Mouse (Mus musculus) neural tube, embryonic 12.5 days (tissue): Measurements from ENCODE around the gene Slc12a8. TPM values are rescaled to one million over a fixed set of nuclear protein-coding genes. Genes with fewer than 3 reads are reported as not detected.

Source experiments
- ATAC-seq: fragments of 200-750 bp; cut with Nextera tagmentation; 2 replicates; pipeline ENCODE4 v1.8.0; 2017; ENCODE audit warnings: low read depth, mild to moderate bottlenecking, moderate TSS enrichment, moderate library complexity; ENCODE audit not compliant: low FRiP score
- H3K27ac ChIP-seq: fragments of 300-500 bp; sonication (generic); 2 replicates; pipeline ENCODE4 v1.5.1; 2016
- H3K27me3 ChIP-seq: fragments of 300-500 bp; sonication (generic); replicated peaks from 2 replicates; pipeline ENCODE4 v1.6.1; 2016; ENCODE audit warnings: mild to moderate bottlenecking
- H3K36me3 ChIP-seq: fragments of 300-500 bp; sonication (generic); 2 replicates; pipeline ENCODE4 v1.6.1; 2016; ENCODE audit warnings: mild to moderate bottlenecking
- H3K4me1 ChIP-seq: fragments of 300-500 bp; sonication (generic); 2 replicates; pipeline ENCODE4 v1.6.1; 2016
- H3K4me2 ChIP-seq: fragments of 300-500 bp; sonication (generic); replicated peaks from 2 replicates; pipeline ENCODE4 v1.6.1; 2016; ENCODE audit warnings: mild to moderate bottlenecking
- H3K4me3 ChIP-seq: fragments of 300-500 bp; sonication (generic); 2 replicates; pipeline ENCODE4 v1.5.1; 2016
- H3K9ac ChIP-seq: fragments of 300-500 bp; sonication (generic); 2 replicates; pipeline ENCODE4 v1.6.1; 2016; ENCODE audit warnings: mild to moderate bottlenecking
- H3K9me3 ChIP-seq: fragments of 300-500 bp; sonication (generic); 2 replicates; pipeline ENCODE4 v1.6.1; 2016; ENCODE audit warnings: mild to moderate bottlenecking
- WGBS: fragments of 180-500 bp; shearing (Covaris S2); methylation state at CpG from one replicate; pipeline ENCODE4 v1.1.7; 2016; 5-methylcytosine and 5-hydroxymethylcytosine counted together
- polyA plus RNA-seq: library from polyadenylated mRNA; unstranded; fragments of >200 nt; fragmentation: Nextera tagmentation; extraction: Ambion mirVana; gene quantifications from 2 replicates; pipeline ENCODE4 v1.2.1, GENCODE M21; 2016

The Slc12a8 gene
- polyA plus RNA-seq, 1 experiment from 2014 or later, result 0.58 TPM

GRCm38 (mm10) chr16:33517627-33518026, 499 bp downstream of the Slc12a8 start:
- Histone ChIP-seq H3K27ac (no peak overlapping the region), H3K9me3 (no peaks in the 10 kb centered on the region), H3K9ac (peak overlapping the region; percentile 45; the same call in 1 of the 2 replicates), H3K27me3 (no peaks in the 10 kb centered on the region), H3K4me1 (peaks cover 10% of the 10 kb centered on the region), H3K36me3 (no peaks in the 10 kb centered on the region), H3K4me2 (peak overlapping the region; percentile 68), H3K4me3 (no peak overlapping the region)
- ATAC-seq, result no peak
- 30% methylated on average over 4 of the region's 4 CpGs for whole genome bisulfite sequencing

- Histone ChIP-seq H3K36me3 (no peaks in the 10 kb centered on the region), H3K27me3 (no peaks in the 10 kb centered on the region), H3K27ac (no peak overlapping the region), H3K9me3 (no peaks in the 10 kb centered on the region), H3K4me3 (no peak overlapping the region), H3K4me1 (peaks cover 10% of the 10 kb centered on the region), H3K4me2 (no peak overlapping the region), H3K9ac (no peak overlapping the region)
- ATAC-seq, result no peak
- WGBS, result 83% methylated on average over 7 of the region's 7 CpGs
These were observed 1.1 kb downstream of the Slc12a8 start for GRCm38 (mm10) chr16:33518236-33518635.

GRCm38 (mm10) chr16:33519916-33520568, 2.9 kb downstream of the Slc12a8 start:
- H3K27ac ChIP-seq, result no peak overlapping the region
- no peaks in the 10 kb centered on the region for H3K27me3 ChIP-seq
- peaks cover 10% of the 10 kb centered on the region for H3K4me1 ChIP-seq
- no peaks in the 10 kb centered on the region for H3K36me3 ChIP-seq
- no peak overlapping the region for H3K4me3 ChIP-seq
- WGBS, result 72% methylated on average over 6 of the region's 6 CpGs
- no peak overlapping the region for H3K9ac ChIP-seq
- no peaks in the 10 kb centered on the region for H3K9me3 ChIP-seq
- H3K4me2 ChIP-seq, result no peak overlapping the region
- no peak for ATAC-seq

- H3K36me3 ChIP-seq, result no peaks in the 10 kb centered on the region
- H3K27ac ChIP-seq, result no peak overlapping the region
- WGBS, result 55% methylated on average over 4 of the region's 4 CpGs
- H3K4me3 ChIP-seq, result no peak overlapping the region
- no peaks in the 10 kb centered on the region for H3K27me3 ChIP-seq
- H3K4me1 ChIP-seq, result no peaks in the 10 kb centered on the region; the same call in 1 of the 2 replicates
- no peak for ATAC-seq
- no peaks in the 10 kb centered on the region for H3K9me3 ChIP-seq
- H3K9ac ChIP-seq, result no peak overlapping the region
- H3K4me2 ChIP-seq, result no peak overlapping the region
These were observed 5.4 kb downstream of the Slc12a8 start for GRCm38 (mm10) chr16:33522516-33522915.

GRCm38 (mm10) chr16:33523571-33523970, 6.4 kb downstream of the Slc12a8 start:
- no peak overlapping the region for H3K27ac ChIP-seq
- no peak overlapping the region for H3K4me3 ChIP-seq
- 74% methylated on average over 10 of the region's 10 CpGs for WGBS
- no peak overlapping the region for H3K9ac ChIP-seq
- H3K27me3 ChIP-seq, result no peaks in the 10 kb centered on the region
- H3K4me2 ChIP-seq, result no peak overlapping the region
- ATAC-seq, result no peak
- H3K4me1 ChIP-seq, result no peaks in the 10 kb centered on the region
- no peaks in the 10 kb centered on the region for H3K9me3 ChIP-seq
- no peaks in the 10 kb centered on the region for H3K36me3 ChIP-seq

- H3K4me3 ChIP-seq, result no peak overlapping the region
- no peak overlapping the region for H3K27ac ChIP-seq
- WGBS, result 41% methylated on average over 11 of the region's 11 CpGs
- H3K4me2 ChIP-seq, result no peak overlapping the region
- peaks cover 12% of the 10 kb centered on the region for H3K4me1 ChIP-seq
- H3K9ac ChIP-seq, result no peak overlapping the region
- H3K27me3 ChIP-seq, result no peaks in the 10 kb centered on the region
- ATAC-seq, result 0 out of 2 replicates have a peak, but pooled peaks have one; percentile 61
- no peaks in the 10 kb centered on the region for H3K36me3 ChIP-seq
- no peaks in the 10 kb centered on the region for H3K9me3 ChIP-seq
These were observed 12.7 kb downstream of the Slc12a8 start for GRCm38 (mm10) chr16:33529502-33530454.

GRCm38 (mm10) chr16:33531184-33531583, 14.1 kb downstream of the Slc12a8 start:
- Histone ChIP-seq H3K4me2 (no peak overlapping the region), H3K9me3 (no peaks in the 10 kb centered on the region), H3K27ac (no peak overlapping the region), H3K4me1 (peaks cover 12% of the 10 kb centered on the region), H3K27me3 (no peaks in the 10 kb centered on the region), H3K36me3 (no peaks in the 10 kb centered on the region), H3K9ac (no peak overlapping the region), H3K4me3 (no peak overlapping the region)
- no peak for ATAC-seq
- WGBS, result 83% methylated on average over 8 of the region's 8 CpGs

GRCm38 (mm10) chr16:33536456-33536855, 19.3 kb downstream of the Slc12a8 start:
- Histone ChIP-seq H3K27ac (no peak overlapping the region), H3K4me3 (no peak overlapping the region), H3K9ac (no peak overlapping the region), H3K36me3 (no peaks in the 10 kb centered on the region), H3K4me2 (no peak overlapping the region), H3K4me1 (peaks cover 3% of the 10 kb centered on the region; the same call in 1 of the 2 replicates), H3K27me3 (no peaks in the 10 kb centered on the region), H3K9me3 (no peaks in the 10 kb centered on the region)
- no peak for ATAC-seq
- 85% methylated on average over 8 of the region's 8 CpGs for WGBS

- no peak overlapping the region for H3K4me2 ChIP-seq
- peaks cover 3% of the 10 kb centered on the region; the same call in 1 of the 2 replicates for H3K4me1 ChIP-seq
- H3K27ac ChIP-seq, result no peak overlapping the region
- no peak for ATAC-seq
- H3K36me3 ChIP-seq, result no peaks in the 10 kb centered on the region
- no peaks in the 10 kb centered on the region for H3K9me3 ChIP-seq
- H3K4me3 ChIP-seq, result no peak overlapping the region
- no peak overlapping the region for H3K9ac ChIP-seq
- 82% methylated on average over 21 of the region's 21 CpGs for WGBS
- H3K27me3 ChIP-seq, result no peaks in the 10 kb centered on the region
These were observed 20.5 kb downstream of the Slc12a8 start for GRCm38 (mm10) chr16:33537499-33538225.

GRCm38 (mm10) chr16:33544346-33544745, 27.2 kb downstream of the Slc12a8 start:
- no peaks in the 10 kb centered on the region for H3K27me3 ChIP-seq
- H3K4me2 ChIP-seq, result no peak overlapping the region
- H3K36me3 ChIP-seq, result no peaks in the 10 kb centered on the region
- no peaks in the 10 kb centered on the region for H3K4me1 ChIP-seq
- WGBS, result 93% methylated on average over 2 of the region's 2 CpGs
- ATAC-seq, result no peak
- H3K9ac ChIP-seq, result no peak overlapping the region
- H3K9me3 ChIP-seq, result no peaks in the 10 kb centered on the region
- no peak overlapping the region for H3K27ac ChIP-seq
- H3K4me3 ChIP-seq, result no peak overlapping the region

GRCm38 (mm10) chr16:33545530-33545929, 28.4 kb downstream of the Slc12a8 start:
- no peak overlapping the region for H3K4me2 ChIP-seq
- WGBS, result 89% methylated on average over 4 of the region's 4 CpGs
- no peak overlapping the region for H3K27ac ChIP-seq
- H3K36me3 ChIP-seq, result no peaks in the 10 kb centered on the region
- H3K27me3 ChIP-seq, result no peaks in the 10 kb centered on the region
- no peak overlapping the region for H3K9ac ChIP-seq
- H3K4me1 ChIP-seq, result no peaks in the 10 kb centered on the region
- no peak for ATAC-seq
- H3K9me3 ChIP-seq, result no peaks in the 10 kb centered on the region
- H3K4me3 ChIP-seq, result no peak overlapping the region
